Mouse (Mus musculus): ENCODE measurements around the gene Trim41.
A peak's percentile ranks its signal among the peaks of the same experiment; 100 is the strongest.
"Not testable (repeated sequence)": the region's sequence is repeated elsewhere in the genome, so short reads cannot be mapped to it uniquely, and the experiment has no call there.

Trim41 gene

DNA sequence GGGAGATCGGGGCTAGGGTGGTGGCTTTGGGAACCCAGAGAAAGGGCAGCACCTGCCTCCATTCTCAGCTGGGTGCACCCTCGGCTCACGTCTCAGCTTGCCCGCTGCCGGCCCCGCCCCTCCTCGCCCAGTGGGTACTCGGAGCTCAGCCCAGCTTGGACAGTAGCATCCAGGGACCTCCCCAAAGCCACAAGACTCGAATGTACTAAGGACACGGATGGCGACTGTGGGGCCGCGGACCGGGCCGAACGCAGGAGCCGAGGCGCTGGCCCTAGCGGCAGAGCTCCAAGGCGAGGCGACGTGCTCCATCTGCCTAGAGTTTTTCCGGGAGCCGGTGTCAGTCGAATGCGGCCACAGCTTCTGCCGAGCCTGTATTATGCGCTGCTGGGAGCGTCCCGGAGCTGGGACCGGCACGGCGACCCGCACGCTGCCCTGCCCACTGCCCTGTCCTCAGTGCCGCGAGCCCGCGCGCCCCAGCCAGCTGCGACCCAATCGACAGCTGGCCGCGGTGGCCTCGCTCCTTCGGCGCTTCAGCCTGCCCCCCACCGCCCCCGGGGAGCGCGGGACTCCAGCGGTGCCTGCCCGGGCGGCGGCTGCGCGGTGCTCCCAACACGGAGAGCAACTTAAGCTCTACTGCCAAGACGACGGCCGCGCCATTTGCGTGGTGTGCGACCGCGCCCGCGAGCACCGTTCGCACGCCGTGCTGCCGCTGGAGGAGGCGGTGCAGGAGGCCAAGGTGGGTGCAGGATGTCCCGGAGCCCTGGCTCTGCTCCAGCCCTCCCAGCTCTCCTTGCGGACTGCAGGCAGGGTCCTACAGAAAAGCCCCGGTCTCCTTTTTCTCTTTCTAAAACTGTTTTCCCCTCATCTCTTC, 20.4 kb upstream of the Trim41 start:
- DNase-seq = peak; percentile 72

GRCm38 (mm10) chr11:48836990-48837309, 19.8 kb upstream of the Trim41 start:
- DNase-seq = no peak

GRCm38 (mm10) chr11:48835923-48836322, 18.8 kb upstream of the Trim41 start:
- DNase-seq = no peak

- DNase-seq = peak; percentile 95
Measured at GRCm38 (mm10) chr11:48833731-48834639, 16.8 kb upstream of the Trim41 start.

GRCm38 (mm10) chr11:48833078-48833730, 16.1 kb upstream of the Trim41 start:
- no peak for DNase-seq

GRCm38 (mm10) chr11:48831273-48831672, 14.1 kb upstream of the Trim41 start:
- DNase-seq = no peak

DNA sequence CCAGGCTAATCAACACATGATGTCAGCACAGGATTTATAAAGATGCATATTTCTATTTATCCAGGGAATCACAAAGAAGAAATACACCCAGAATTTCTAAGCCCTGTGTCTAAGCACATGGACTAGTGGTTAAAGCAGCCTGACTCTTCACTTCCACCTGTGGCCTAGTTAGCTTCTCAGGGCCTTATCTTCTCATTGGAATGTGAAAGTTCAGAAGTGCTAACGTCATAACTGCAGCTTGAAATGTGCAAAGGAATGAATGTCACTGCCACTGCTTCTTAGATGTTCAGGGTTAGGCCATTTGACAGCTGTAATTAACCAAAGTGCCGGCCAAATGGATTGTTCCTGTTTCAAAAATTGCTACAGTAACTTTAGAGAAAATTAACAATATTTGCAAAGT, 13.1 kb upstream of the Trim41 start:
- no peak for DNase-seq

- no peak for DNase-seq
Measured at GRCm38 (mm10) chr11:48827926-48828325, 10.8 kb upstream of the Trim41 start.

DNA sequence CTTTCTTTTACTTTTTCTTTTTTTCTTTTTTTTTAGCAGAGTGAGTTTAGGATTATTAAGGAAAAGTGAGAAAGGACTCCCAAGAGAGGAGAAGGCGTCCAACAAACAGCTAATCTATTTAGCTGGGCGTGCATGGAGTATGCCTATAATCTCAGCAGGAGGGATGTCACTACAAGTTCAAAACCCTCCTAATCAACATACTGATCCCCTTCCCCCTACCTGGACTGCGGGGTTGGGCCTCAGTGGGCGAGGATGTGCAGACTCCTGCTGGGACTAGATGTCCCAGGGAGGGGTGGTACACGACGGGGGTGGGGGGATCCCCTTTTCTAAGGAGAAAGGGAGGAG, 9.6 kb upstream of the Trim41 start:
- peak; percentile 73 for DNase-seq

- not testable (repeated sequence) for DNase-seq
Measured at GRCm38 (mm10) chr11:48825979-48826751, 9.0 kb upstream of the Trim41 start, which contains the start of the genes Trim7 and Gm12184. Trim7 (plus strand) TSS chr11:48826140. Gm12184 (minus strand) TSS chr11:48826655.

DNA sequence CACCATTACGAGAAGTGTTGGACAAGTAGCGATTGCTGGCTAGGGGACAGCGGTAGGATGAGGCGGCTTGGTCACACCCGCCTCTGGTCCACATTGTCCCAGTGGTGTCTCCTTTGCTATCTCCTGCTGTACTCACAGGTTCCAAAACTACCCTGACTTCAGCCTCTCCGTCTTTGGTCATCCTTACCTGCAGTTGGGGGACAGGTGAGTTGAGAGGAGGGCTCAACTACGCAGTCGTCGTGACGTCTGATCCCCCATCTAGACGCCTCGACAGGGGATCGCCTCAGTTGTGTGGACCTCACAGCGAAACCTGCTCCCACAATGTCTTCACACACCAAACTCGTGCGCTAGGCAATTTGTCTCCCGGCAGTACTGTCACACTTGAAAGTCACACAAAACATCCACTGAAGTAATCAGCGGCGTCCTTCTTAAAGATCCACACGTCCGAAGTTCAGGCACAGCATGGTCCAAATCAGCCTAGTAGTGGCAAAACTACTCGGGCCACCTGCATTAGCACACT, 7.2 kb upstream of the Trim41 start:
- DNase-seq = no peak

DNA sequence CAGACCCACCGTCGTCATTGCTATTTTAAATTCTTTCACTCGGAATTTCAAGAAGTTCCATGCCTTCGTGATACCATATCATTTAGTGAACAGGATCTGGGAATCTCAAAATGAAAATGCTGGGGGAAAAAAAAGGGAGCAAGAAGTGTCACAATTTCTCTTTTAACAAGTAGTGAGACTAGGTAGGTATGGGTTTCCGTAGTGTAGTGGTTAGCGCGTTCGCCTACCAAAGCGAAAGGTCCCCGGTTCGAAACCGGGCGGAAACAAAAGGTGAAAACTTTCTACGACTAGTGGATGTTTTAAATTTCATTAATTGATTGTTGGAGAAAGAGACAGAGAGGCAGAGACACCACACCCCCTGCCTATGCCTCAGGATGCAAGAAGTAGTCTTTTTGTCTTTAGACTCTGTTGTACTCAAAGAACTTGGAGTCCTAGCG, 6.4 kb upstream of the Trim41 start:
- peak; percentile 85 for DNase-seq

DNA sequence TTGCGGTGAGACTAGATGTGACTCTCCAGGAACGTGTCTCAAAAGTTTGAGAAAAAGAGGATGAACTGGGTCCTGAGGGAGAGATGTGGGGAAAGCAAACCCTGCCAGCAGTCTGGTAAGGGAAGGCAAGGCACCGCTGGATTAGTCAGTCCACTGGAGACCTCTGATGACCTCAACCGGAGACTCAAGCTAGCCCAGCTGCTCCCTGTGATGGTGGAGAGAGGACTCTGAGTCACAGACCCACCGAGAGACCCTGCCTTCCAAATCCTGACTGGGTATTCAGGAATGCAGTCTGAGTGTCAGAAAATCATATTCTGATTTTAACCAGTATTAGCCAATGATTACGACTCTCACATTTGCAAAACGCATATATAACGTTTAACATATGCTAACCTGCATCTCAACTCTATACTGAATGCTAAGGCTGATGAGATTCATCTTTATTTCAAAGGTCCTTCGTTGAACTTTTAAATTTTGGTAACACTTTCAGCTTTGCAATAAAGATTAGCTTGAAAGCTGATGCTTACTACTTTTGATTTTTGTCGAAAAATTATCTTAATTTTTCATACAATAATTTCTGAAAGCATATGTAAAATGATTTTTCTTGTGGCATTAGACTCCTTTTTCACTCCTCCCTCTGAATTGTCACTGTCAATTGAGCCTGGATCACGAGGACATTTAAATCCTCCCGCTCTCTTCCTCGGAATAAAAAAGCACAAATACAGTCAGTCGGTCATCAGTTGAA, 5.8 kb upstream of the Trim41 start:
- DNase-seq = no peak

GRCm38 (mm10) chr11:48821299-48821698, 4.1 kb upstream of the Trim41 start:
- DNase-seq = not testable (repeated sequence)

GRCm38 (mm10) chr11:48820308-48820674, 3.1 kb upstream of the Trim41 start:
- DNase-seq = no peak

GRCm38 (mm10) chr11:48819614-48820307, 2.6 kb upstream of the Trim41 start:
- no peak for DNase-seq

DNA sequence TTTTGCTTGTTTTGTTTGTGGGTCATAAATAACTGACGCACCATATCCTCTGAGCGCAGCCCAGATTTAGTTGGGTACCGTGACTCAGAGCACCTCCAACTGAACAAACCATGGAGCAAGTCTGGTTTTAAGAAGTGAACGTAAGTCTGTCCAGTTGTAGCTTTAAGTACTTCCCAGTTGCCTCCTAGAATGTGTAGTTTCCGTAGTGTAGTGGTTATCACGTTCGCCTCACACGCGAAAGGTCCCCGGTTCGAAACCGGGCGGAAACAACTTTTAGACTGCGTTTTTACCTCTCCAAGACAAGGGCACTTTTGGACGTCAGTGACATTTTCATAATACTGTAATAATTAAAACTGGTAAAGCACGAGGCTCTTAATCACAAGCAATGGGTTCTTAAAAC, 1.2 kb upstream of the Trim41 start:
- DNase-seq = peak; percentile 95

- DNase-seq = no peak
Measured at GRCm38 (mm10) chr11:48817794-48818193, 641 bp upstream of the Trim41 start.

- peak; percentile 90 for DNase-seq
Measured at GRCm38 (mm10) chr11:48816281-48816781, 822 bp downstream of the Trim41 start.

GRCm38 (mm10) chr11:48815851-48816250, 1.3 kb downstream of the Trim41 start:
- no peak for DNase-seq

DNA sequence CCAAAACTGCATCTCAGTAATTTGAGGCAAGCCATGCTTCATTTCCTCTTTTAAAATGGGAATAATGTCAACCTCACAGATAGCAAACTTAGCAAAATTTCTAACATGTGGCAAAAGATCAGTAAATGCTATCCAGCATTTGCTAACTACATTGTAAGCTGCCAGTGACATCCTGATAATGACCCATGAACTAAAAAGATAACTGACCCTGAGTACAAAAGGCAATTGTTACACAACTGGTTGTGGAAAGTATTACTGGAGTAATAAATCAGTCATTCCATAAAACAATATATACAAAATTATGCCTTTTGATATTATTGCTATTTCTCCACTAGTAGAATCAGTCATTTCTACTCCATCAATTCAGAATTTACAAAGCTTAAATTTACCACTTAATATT, 3.4 kb downstream of the Trim41 start:
- DNase-seq = no peak
